Mouse (Mus musculus): ENCODE measurements around the gene Ace.

DNA sequence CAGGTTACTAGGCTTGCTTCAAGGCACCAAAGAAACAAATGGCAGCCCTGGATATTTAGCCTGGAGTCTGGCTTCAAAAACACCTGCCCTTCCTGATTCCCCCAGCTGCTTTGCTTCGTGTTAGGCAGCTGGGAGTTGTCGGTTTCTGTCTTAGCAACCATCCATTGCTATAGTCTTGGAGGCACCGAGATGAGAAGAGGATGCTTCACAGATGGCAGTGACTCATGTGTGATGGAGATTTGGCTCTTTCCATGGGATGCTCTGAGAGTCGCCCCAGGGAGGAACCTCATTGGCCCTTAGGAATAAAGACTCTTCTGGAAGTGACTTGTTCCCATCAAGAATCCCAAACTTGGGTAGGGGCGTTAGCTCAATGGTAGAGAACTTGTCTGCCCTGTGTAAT is 48.7 kb downstream of the Ace start:
- TF ChIP-seq NRF1 (IDR thresholded peaks at IDR 0.05; ENCODE audit: insufficient read depth, low read depth, low read length, poor library complexity, severe bottlenecking) (no peak), BHLHE40 (IDR thresholded peaks at IDR 0.05; ENCODE audit: borderline replicate concordance, low read depth, low read length) (no peak), CTCF (IDR thresholded peaks at IDR 0.05 in 2 of 3, conservative IDR thresholded peaks at IDR 0.05 in 1 of 3; ENCODE audit: control insufficient read depth in 1 of 3, insufficient read depth in 1 of 3, low read depth in 2 of 3, low read length in 3 of 3, poor library complexity in 1 of 3, severe bottlenecking in 1 of 3) (no peak)

Data from MEL (cell line).